Mouse (Mus musculus) spleen, adult 18-20 months (tissue): ENCODE measurements around the gene Zc3h10.
"Not testable (repeated sequence)": the region's sequence is repeated elsewhere in the genome, so short reads cannot be mapped to it uniquely, and the experiment has no call there.

Experiments
- DNase-seq, 2 experiments: peaks; one replicate each; pipeline ENCODE4 v3.0.0; 2022; ENCODE audit warnings: mixed read lengths in 2 of 2

The Zc3h10 gene

DNA sequence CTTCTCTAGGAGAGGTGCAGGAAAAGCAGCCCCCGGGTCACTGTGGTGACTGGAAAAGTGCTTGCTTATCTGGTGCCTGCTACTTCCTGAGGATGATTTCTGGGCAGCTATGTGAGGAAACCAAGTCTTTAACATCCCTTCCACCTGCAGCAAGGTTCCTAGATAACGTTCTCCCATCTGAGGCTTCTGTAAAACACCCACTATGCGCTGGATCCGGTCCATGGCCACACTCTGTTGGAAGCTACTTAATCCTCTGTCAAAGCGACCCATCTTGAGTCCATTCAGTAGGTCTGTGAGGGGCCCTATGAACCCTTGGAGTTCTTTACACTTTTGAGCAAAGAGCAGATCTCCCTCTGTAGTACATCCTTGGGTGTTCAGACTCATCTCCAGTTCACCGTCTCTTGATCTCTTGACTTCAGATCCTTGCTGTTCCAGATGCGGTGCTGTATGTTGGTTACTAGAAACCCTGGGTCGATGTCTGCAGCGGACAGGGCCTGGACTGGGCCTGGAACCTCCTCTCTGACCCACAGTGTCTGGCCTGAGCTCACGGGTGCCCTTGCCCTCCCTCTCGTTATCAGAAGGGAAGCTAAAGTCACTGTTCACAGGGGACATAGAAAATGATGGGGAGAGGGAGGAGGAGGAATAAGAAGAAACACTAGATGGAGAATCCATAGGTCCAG is 2.7 kb upstream of the Zc3h10 start:
- not testable (repeated sequence) for DNase-seq

DNA sequence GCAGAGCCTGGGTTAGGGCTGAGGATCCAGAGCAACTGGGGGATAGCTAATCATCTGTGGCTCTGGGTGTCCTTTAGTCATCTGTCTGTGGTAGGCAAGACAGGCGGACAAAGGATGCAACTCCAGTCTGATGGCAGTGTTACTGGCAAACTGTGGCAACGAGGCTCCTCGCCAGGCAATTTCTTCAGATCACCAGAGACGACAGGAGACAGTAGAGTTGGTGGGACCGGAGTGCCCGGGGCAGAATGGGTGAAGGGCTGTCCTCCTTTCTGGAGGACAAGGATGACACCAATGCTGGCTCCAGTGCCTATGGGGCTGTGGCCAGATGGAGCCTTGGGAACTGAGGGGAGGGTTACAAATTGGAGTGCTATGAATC is 2.1 kb upstream of the Zc3h10 start:
- not testable (repeated sequence) for DNase-seq

DNA sequence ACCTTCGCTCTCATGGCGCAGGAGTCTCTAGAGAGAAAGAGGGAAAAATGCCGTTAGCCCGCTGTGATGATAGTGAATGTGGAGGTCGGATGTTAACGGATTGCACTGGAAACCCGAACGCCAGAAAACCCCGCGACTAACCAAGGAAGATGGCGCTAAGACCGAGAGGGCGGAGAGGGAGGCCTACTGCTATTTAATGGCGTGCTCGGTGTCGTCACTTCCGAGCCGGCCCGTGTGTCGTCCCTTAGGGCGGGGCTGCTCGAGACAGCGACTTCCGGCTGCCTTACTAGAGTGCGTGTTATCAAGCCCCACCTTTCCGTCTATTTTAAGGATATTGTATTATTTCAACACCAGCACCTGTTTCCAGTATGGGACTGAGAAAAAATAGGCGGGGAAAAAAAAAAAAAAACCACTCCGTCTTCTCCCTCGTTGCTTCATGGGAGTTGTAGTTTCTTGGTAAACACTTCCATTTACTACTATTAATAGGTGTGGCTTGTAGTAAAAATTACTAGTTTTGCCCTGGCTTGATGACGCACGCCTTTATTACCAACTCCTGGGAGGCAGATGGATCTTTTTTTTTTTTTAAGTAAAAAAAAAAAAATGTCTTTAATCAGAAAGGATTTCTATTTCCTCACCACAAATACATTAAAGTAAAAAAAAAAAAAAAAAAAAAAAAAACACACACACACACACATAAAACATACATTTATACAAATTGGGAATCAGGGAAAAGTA is 1.5 kb upstream of the Zc3h10 start, which contains the start of gene Rpl41:
TSS of gene Rpl41 (minus strand) at position 359 of the 735 bp plus-strand sequence.
- DNase-seq: peak; percentile 86 to 89

DNA sequence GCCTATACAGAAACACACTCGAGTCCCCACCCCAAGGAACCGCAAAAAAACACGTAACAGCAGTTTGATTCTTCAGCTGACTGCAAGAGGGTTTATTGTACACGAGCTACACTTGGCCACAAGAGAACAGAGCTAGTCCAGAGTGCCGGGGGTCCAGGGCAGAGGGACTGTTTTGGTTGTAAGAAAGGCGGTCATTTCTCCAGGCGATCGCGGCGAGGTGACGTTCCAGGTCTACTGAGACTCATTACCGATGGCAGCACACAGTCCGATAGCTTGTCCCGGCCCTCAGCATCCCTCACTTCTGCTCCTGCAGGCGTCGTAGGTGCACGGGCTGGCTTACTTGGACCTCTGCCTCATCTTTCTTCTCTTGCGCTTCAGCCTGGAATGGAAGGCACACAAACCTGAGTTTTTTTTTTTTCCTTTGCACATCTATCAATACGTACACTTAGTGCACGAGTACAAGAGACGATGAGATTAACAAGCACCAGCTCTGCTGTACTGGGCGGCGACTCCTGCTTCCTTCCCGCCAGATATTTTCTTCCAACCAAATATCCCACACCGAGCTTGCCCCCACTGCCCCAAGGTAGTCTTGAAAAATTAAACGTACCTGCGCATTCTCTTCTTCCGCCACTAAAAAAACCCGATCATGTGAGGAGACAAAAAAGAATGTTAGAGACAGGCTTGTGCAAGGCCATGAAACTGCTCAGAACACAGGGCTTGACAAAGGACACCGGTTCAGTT is 647 bp upstream of the Zc3h10 start:
- peak; percentile 22 to 49 for DNase-seq

DNA sequence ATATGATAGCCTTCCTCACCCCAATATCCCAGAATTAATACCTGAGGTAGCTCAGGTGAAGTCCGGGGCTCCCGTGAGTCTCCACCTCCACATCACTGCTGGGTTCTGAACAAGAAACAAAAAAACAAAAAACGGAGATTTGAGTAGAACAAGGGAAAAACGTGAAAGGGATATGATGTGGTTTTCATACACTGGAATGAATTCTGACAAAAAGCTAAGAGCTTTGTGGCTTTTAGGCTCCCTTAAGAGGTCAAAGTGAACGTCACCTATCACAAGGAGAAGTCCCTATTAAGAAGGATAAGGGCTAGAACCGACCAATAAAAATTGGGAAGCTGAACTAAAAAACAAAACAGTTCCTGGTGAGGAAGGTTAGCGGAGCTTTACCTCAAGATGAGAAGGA is 787 bp downstream of the Zc3h10 start:
- DNase-seq: no peak

DNA sequence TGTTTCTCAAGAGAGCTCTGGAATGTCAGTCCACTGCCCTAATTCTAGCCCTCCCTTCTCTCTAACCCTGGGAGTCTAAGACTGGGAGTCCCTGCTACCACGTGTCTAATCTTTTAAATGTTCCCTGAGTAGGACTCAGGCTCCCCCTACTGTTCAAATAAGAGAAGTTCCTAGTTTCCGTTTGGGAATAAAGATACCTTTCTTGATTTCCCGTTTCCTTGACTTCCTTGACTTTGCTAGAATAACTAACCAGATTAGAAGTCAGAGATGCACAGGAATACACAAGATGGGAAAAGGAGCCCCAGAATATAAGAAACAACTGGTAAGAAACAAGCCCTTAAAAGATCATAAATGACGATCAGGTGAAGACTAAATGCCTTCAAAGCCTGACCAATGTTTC is 1.2 kb downstream of the Zc3h10 start:
- no peak for DNase-seq

DNA sequence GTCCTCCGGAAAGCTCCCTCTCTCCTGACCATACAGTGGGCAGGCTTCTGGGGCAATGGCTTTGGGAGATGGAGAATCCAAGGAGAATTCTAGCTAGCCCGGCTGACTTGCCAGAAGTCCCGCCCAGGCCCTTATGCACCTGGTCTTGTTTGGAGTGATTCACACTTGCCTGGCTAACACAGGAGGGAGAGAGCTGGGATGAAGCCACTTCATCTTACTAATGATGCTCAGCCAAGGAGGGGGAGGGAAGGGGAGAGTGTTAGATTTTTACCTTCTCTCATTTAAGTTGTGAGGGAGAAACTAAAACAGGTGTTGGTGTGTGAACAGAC is 2.0 kb downstream of the Zc3h10 start:
- DNase-seq: no peak

DNA sequence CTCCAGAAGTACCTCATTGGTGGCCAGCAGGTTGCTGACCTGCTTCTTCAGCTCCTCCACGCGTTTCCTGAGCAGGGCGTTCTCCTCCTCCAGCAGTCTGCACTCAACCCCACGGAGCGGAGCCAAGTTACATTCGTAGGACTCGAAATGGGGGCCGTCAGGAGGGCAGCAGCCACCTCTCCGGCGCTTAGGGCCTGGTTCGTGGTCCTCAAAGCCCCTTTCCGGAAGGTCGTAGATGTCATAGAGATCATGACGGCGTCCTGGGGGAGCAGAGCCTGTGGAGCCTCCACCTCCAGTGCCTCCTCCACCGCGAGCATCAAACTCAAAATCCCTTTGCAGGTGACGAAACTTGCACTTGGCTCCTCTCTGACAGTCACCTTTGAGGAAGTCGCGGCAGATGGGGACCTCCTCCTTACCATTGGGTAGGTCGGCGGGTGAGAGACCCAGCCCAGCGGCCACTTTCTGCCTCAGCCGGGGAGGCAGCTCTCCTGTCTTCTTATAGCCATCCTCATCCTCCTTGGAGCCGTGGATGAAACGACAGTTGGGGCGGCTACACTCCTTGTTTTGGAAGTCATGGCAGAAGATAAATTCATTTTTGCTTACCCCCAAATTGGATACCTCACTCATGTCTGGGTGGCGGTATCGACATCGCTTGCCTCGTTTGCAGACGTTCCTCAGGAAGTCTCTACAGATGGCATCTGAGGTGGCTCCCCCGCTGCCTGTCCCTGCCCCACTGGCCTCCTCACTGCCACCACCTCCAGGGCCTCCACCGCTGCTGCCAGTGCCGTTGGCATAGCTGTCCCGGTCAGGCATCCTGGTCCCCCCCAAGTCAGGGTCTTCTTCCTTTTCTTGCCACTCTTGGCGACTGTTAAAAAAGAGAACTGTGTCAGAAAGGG is 2.7 kb downstream of the Zc3h10 start:
- no peak for DNase-seq

DNA sequence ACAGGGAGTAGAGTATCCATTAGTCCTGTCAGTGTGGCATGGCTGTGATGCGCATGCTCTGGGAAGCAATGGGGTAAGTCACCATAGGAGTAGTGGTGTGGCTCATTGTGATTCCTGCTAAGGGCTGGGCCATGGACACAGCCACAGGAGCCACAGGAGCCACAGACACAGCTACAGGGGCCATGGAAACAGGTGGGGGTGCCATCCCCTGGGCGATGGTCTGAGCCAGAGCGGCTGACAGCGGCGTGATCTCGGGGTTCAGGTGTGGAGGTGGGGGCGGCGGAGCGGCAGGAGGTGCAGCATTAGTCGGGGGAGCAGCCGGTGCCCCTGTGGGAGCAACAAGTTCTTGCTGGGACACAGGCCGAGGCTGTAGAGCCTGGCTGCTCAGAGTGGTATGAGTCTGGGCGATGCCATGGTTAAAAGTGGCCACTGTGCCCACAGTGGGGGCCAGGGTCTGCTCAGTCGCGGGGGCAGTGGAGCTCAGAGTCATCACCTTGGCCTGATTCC is 3.4 kb downstream of the Zc3h10 start:
- DNase-seq: no peak

DNA sequence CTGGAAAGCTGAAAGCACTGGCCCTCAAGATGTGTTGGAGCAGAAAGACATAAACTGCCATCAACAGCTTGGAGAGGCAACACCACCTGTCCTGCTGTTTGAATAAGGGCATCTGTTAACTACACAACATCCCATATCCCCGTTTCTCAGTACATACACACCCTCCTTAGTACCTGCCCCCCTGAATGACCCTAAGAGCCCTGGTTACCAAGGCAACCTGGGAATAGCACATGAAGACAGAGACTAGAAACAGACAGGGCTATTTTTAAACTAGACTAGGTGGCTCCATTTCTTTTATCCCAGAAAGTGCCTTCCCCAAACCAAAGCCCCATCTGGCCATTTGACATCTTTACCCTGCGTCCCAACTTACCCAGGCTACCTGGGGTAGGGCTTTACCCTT is 4.5 kb downstream of the Zc3h10 start:
- DNase-seq: no peak

DNA sequence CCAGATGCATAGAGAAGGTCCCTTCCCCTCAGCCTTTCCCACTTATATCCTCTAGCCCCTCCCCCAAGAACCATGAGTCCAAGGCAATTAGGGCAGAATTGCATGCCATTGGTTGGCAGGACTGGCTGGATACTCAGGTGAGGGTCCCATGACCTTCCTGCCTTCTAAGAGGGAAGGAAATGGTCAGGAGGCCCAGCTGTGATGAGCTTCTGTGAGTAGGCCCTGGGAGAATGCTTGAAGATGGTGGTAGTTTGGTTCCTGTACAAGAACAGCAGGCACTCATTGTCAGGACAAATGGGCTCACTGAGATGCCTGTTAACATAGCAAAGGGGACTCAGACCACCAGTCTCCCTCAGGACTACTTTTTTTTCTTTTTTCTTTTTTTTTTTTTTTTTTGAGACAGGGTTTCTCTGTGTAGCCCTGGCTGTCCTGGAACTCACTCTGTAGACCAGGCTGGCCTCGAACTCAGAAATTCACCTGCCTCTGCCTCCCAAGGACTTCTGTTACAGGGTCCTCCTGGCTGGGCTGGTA is 9.2 kb downstream of the Zc3h10 start:
- no peak for DNase-seq

DNA sequence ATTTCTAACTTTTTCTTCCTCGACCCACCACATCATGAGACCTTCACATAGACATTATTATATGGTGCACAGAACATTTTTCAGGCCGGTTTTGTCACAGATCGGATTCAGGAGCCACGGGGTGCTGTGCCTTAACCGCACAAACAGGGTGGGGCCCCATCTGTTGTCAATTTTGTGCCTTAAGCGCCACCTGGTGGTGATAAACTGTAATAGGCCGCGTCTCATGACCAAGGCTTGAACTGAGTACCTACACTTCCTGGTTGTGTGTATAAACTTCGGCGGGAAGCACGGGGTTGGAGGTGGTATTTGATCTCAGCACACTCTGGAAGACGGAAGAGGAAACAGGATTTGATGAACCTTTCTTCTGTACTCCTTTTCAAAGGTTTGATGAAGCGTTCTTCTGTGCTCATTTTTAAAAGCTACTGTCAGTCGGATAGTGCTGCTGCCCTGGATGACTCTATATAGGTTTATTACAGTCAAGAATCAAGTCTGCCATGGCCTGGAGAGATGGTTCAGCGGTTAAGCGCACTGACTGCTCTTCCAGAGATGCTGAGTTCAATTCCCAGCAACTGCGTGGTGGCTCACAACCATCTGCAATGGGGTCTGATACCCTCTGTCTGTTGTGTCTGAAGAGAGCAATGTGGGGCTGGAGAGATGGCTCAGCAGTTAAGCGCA is 11.2 kb downstream of the Zc3h10 start:
- DNase-seq: peak; percentile 82 to 83

DNA sequence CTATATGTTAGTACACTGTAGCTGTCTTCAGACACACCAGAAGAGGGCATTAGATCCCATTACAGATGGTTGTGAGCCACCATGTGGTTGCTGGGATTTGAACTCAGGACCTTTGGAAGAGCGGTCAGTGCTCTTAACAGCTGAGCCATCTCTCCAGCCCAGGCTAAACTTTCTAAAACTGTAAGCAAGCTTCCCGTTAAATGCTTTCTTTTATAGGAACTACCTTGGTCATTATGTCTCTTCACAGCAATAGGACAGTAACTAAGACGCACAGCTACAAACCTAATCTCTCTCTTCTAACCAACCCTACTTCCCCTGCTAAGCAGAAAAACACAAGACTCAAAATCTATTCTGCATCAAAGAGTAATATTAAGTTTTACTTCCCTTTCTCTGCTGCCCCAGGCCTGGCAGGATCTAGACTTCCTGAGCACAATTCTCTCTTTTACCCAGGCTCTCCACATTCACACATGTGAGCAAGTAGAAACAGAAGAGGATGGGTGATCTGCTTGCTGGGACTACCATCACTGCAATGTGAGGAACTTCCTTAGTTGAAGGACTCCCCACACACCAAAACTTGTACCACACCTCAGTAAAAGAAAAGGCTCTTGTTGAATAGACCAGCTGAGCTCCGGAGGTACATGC is 11.8 kb downstream of the Zc3h10 start:
- DNase-seq: peak in 1 of 2 experiments; percentile 23

DNA sequence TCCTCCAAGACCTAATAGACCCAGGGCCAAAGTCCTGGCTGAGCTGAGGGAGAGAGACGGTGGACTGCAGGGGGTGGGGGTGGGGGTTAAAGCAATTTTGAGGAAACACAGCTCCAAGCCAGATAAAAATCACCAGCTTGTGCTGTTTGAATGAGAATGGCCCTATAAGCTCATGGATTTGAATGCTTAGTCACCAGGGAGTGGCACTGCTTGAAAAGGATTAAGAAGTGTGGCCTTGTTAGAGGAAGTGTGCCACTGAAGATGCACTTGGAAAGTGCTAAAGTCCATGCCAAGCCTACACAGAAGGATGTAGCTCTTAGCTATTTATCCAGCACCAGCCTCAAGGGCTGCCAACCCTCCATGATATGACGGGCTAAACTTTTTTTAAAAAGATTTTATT is 12.4 kb downstream of the Zc3h10 start:
- no peak for DNase-seq

DNA sequence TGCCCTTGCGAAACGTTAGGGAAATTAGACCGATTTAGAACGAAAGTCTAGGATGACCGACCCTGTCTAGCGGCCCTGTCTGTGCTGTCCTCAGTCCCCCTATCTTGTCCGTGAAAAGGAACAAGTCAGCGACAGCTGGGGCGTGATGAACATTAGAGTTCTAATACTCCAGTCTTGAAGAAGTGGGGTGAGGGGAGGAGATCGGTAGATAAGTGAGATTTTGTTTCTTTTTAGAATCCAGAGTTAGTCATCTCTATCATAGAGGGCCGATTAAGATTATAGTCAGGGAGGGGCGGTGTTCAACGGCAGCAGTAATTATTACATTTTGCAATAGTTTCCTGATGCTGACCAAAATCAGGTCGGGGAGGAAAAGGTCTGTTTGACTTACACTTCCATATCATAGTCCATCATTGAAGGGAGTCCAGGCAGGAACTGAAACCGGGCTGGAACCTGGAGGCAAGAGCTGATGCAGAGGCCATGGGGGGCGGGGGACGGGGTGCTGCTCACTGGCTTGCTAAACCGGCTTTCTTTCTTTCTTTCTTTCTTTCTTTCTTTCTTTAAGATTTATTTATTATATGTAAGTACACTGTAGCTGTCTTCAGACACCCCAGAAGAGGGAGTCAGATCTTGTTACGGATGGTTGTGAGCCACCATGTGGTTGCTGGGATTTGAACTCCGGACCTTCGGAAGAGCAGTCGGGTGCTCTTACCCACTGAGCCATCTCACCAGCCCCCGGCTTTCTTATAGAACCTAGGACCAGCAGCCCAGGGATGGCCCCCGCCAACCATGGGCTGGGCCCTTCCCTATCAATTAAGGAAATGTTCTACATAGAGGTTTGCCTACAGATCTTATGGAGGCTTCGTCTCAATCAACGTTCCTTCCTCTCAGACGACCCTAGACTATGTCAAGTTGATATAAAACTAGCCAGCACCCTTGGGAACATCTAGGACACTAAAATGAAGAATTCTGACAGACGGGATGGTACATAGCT is 20.9 kb downstream of the Zc3h10 start:
- DNase-seq: no peak

DNA sequence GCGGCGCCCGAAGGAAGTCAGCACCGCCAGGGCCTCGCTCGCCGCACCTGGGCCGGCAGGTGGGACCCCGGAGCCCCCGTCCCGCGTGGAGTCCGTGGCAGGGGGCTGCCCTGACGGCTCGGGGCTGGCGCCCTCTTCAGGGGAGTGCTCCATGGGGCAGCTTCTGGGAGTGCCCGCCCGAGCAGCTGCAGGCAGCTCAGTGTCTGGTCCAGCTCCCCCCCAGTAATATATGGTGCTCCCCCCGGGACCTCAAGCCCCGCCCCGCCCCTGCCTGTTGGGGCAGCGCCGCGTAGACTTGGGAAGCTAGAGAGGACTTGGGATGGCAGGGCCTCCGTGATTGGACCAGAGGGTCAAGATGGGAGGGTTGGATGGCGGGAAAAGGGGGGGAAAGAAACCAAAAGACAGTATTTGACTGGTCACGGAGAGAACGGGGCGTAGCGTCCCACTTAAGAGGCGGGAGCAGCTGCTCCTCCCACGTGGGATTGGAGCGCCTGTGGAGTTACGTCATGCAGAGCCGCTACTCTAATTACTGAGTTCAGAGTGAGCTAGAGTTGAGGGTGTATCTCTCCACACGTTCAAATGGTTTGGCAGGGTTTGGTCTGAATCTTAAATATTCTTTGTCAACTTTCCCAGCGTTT is 21.8 kb downstream of the Zc3h10 start, which contains the start of gene Esyt1:
TSS of gene Esyt1 (minus strand) at position 201 of the 638 bp plus-strand sequence.
- DNase-seq: peak; percentile 87 to 91

DNA sequence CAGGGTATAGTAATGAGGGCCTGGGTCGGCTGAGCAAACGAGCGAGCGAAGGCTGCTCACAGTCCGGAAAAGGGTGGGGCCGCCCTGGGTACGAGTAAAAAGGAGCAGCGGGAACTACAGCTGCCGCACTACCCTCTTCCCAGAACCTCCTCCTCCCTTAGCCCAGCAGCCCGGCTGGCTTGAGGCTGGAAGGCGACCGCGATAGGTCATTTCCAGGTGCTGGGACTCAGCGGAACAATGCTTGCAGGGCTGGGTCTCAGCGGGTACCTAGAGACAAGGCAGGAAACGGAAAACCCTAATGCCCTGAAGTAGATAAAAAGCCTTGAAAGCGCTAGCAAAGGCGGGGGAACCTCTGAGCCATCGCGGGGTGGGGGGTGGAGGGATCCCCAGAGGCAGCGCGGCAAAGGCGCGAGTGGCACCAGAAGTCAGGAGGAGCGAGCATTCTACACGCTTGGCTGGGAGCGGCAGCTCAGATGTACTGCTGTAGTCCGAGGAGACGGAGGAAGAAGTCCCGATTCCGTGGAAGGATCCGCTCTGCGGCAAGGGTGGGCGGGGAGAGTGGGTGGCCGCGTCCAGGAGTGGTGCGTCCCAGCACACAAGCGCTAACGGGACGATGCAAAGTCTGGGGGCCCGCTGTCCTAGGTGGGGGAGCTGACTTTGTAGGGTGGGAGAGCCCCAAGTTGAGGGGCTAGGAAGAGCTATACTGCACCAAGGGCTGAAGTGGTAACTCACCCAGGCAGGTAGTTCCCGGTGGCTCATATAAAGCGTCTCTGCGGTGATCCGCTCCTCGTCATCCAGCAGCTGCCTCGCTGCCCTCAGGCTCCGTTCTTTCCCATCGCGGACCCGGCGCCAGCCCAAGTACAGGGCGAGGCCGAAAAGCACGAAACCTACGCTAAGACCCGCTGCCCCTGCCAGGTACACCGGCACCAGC is 22.6 kb downstream of the Zc3h10 start:
- peak; percentile 66 to 70 for DNase-seq

DNA sequence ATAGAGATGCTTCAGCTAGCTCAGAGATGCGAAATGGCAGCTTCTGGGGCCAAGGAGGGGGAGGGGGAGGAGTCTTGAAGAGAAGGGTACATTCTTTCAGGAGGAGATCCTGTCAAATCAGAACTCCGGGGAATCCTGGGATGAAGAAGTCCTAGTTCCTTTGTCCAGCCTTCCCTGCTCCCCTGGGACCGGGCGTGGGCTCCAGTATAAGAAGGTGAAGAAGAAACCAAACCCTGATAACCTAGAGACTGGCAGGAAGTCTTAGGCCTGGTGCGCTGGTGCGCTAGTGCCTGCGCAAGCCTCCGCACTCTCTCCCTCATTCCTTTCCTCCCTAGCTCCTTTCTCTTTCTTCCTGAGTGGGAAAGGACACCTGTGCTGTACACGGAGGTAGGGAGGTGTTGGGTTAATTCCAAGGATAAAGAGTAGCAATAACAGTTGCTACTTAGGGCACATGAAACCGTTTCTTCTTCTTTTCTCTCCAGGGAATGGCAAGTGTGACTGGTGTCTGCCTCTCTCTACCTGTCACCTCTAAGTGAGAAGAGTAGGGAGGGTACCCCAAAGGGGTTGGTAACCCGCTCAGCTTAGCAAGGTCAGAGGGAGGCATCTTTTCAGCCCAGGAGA is 23.4 kb downstream of the Zc3h10 start:
- peak in 1 of 2 experiments; percentile 45 for DNase-seq
